Mouse (Mus musculus) embryo, embryonic 11.5 days (tissue): ENCODE measurements around the gene Tpbgl.
A peak's percentile ranks its signal among the peaks of the same experiment; 100 is the strongest.

Experiments used
- DNase-seq: peaks from one replicate; pipeline ENCODE4 v3.0.0-alpha.2; 2012; ENCODE audit warnings: low read depth, low spot score

Gene Tpbgl

DNA sequence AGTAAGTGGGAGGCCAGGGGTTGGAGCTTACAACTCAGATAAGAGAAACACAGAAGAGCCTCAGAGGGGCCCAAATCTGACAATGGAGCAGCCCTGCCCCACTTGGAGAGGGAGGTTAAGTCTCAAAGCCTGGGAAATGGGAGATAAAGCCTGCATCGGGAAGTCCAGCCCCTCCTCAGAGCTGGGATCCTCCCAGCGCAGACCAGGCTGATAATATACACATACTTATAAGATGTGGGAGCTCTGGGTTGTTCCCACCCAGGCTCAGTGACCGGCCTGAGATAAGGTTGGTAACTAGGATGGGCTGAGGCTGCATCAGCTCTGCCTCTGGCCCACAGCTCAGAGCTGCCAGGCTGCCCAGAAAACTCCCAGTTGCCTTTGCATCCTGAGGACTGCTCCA, 15.2 kb upstream of the Tpbgl start:
- DNase-seq: no peak

DNA sequence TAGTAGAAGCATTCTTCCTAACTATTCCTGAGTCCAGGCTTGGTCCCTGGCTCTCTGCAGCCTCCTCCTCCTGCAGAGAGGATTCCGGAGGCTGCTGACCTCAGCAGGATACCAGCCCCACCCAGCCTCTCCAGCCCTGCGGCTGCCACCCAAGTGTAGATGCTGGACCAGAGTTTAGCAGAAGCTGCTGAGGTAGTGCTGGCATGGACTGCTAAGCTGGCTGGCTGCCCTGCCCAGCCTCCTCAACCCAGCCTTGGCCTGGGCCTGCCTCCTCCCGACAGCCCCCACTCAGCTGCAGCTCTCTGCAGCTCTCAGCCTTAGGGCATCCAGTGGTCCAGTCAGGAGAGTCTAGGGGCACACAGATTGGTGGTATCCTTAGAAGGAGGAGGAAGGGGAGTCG, 14.3 kb upstream of the Tpbgl start:
- no peak for DNase-seq

DNA sequence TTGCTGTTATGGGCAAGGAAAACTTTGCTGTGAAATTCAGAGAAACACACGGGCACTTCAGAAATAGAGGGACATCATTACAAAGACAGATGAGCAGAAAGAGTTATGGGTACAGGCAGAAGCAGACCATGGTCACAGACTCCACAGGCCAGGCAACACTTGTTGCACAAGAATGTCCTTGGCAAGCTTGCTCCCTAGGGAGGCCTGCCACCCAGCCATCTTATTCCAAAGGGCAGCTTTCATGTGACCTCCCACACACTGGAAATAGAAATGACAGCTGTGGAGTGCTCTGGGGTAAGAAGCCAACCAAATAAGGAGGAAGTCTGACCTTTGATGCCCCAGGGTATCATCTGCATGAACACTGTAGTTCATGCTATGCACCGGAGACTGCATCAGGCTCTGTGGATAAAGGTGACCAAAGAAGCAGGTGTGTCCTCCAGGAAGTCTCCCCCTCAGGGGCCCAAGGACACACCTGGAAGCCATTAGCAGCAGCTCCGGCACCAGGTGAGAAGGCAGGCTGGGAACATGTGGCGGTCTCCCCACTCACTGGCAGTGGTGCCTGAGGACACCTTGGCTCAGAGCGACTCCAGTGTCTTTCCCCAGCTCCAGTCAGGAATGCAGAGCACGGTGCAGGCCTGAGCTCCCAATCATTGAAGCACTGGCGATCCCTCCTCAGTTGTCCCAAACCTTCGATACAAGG, 7.2 kb upstream of the Tpbgl start:
- no peak for DNase-seq

DNA sequence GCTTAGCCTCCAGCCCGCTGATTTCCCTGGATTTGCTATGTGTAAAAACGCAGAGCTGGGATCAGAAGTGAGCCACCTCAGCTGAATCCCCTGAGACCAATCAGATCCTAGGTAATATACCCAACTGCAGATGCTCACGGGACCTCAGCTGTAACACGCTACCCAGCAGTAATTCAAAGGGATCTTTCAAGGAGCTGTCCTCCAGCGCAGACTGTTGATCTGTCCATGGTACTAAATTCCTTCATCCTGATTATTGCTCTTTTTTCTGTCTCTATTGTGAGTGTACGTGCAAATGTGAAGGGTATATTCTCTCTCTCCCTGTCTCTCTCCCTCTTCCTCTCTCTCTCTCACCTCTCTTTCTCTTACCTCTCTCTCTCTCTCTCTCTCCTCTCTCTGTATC, 5.4 kb upstream of the Tpbgl start:
- DNase-seq: no peak

DNA sequence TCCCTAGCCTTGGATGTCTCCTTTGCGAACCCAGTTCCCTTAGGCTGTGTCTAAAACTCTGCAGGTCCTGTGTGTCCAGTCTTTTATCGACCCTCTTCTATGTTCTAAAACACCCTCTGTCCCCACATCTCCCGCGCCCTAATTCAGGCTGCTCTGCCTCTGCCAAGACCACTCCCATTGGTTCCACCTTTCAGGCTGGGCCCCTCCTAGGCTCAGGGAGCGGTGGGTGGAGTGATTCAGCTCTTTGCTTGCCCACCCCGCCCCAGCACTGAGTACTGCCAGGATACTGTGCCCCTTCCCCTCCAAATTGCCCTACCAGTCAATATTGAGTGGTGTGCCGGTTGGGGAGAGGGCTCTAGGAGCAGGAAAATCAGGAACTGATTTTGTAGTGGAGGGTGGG, 463 bp upstream of the Tpbgl start:
- DNase-seq: no peak

DNA sequence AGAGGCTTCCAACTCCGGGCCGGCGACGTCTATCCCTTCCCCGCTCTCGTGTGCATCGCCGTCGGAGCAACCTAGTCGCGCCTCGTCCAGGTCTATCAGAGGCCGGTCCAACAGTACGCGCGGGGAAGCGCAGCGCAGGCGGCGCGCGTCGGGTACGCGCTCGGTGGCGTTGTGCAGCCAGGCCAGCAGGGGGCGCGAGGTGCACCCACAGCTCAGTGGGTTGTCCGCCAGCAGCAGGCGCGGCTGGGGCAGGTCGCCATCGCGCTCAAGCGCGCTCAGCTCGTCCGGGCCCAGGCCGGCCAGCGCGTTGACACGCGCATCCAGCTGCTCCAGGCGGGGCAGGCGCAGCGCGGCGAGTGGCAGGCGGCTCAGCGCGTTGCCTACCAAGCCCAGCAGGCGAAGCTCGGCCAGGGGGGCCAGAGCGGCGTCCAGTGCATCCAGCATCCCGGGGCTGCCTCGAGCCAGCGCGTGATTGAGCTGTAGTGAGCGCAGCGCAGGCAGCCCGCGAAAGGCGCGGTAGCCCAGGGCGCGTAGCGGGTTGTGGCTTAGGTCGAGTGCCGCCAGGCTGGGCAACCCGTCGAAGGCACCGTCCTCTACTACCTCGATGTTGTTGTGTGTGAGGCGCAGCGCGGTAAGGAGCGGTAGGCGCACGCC, 1.1 kb downstream of the Tpbgl start:
- DNase-seq: peak; percentile 76

DNA sequence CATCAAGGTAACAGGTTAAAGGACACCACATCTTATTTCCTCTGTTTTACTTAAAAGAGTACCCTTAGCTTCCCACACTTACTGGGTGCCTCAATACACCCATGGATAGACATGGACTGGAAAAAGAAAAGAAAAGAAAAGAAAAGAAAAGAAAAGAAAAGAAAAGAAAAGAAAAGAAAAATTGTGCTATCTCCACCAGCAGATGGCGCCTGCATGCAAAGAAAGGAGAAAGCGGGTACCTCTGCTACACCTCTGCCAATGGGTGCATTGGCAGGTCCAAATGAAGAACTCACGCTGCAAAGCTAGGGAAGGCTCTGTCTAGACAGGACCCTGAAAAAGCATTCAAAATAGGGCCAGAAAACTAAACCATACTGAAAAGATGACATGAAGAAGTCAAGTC, 8.0 kb downstream of the Tpbgl start:
- DNase-seq: no peak

DNA sequence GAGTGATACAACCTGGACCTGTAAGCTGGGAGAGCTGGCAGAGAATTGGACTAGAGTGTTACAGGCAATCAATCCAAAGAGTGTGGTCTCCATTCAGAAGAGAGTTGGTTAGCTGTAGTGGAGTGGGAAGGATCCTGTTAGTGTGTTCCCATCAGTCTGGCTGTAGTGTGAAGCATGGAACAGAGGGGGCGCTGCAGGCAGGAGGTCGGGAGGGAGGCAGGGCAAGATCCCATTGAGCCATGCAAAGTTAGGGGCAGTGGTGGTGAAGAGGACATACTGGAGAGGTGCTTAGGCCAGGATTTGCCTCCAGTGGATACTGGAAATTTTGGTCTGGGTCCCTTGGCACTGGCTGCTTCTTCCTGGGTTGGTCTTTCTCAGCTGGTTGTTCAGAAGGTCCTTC, 8.6 kb downstream of the Tpbgl start:
- no peak for DNase-seq

DNA sequence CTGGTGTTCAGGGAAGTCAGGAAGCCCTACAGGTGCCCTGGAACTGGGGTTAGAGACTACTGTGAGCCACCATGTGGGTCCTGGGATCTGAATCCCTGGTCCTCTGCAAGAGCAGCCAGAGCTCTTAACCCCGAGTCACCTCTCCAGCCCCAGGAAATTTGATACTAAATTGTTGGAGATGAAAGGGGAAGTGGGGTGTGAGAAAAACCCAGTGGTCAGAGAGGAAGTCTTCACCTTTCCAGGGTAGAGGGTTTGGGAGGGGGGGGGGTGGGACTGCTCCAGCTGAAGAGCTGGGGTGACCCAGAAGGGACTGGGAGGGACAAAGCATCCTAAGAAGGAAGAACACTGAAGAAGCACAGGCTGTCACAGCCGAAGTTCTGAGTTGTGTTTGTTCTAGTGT, 19.3 kb downstream of the Tpbgl start:
- no peak for DNase-seq

DNA sequence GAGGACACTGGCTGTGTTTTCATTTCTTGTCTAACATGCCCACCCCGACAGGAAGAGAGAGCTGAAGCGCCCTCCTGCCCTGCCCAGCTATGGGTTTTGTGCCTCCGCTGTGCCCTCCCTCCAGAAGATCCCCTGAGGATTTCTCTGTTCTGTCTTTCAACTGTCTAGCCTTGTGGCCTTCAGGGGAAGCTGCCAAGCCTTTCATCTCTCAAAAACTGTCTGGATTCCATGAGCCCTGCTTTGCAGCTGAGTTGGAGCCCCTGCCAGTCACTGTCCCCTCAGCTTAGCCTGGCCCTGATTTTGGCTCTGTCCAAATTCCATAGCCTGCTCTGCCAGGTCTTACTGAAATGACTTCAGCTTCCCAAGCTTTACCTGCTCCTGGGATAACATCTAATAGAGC, 20.1 kb downstream of the Tpbgl start:
- DNase-seq: no peak

DNA sequence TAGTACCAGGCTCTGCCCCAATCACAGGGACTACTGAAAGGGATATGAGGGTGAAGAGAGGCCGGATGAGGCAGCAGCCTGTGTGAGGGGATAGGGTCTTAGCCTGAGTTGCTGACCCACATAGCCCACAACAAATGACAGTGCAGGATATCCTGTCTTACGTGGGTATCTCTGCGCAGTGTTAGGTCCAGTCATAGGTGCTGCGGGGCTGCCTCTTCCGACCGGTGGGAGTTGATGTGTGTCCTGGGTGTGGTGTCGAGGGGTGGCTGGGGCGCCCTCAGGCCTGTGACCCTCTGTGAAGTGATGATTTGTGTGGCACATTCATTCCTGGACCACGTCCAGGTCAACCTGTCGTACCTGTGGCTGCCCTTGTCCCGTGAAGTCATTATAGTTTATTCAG, 20.6 kb downstream of the Tpbgl start:
- DNase-seq: no peak

DNA sequence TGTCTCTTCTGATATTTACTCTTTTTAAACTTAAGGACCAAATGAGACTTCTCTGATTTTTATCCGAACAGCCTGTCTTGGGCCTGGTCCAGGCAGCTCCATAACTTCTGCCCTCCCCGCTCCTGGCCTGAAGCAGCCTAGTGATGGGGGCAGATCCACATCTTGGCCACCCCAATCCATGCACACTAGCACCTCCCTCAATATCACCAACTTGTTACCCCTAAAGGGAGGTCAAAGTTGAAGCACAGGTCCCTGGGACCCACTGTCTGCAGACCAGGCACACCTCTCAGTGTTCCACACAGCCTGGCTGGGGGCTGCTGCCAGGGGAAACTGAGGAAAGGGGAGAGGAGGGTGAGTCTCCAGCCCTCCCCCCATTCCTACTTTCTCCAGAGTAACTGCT, 21.8 kb downstream of the Tpbgl start:
- no peak for DNase-seq

DNA sequence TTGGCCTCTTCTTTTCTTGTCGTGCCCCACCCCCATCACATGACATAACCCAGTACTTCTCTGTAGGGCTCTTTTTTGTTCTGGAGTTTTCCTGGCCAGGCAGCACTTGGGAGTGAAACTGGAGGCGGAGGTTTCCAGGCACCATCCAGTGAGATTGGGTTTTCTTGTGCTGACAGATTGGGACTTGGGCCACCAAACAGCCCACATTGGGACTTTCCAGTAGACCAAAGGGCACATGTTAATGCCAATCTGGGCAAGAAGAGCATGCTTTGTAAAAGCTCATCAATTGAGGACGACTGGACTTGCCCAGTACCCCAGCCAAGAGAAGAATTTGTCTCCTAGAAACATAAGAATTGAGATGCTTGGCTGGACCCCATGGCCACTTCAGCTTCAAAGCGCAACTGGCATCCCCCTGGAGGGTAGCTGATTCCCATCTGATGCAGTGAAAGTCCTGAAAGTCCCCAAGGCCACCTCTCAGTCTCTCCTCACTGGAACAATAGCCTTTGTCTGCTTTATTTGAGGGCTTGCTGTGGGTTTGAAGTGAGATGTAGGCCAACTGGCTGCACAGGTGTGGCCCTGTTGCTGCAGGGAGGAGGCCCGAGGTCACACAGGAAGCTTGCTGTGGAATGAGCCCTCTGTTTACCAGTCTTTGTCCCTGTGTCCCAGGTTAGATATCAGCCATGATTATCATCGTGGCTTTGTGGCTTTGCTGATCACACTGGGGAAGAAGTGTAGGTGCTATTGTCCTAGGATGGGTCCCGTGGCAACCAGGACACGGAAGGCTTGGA, 22.8 kb downstream of the Tpbgl start:
- no peak for DNase-seq

DNA sequence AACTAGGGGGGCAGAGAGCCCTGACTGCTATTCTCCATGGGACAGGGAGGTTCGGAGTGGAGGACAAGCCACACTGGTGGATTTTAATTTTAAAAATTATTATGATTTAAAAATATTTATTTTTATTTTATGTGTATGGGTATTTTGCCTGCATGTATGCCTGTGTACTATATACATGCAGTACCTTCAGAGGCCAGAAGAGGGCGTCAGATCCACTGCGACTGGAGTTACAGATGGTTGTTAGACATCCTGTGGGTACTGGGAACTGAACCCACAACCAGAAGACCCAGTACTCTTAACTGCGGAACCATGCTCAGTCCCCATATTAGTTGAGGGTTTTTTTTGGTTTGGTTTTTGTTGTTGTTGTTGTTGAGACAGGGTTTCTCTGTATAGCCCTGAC, 28.2 kb downstream of the Tpbgl start:
- DNase-seq: no peak

DNA sequence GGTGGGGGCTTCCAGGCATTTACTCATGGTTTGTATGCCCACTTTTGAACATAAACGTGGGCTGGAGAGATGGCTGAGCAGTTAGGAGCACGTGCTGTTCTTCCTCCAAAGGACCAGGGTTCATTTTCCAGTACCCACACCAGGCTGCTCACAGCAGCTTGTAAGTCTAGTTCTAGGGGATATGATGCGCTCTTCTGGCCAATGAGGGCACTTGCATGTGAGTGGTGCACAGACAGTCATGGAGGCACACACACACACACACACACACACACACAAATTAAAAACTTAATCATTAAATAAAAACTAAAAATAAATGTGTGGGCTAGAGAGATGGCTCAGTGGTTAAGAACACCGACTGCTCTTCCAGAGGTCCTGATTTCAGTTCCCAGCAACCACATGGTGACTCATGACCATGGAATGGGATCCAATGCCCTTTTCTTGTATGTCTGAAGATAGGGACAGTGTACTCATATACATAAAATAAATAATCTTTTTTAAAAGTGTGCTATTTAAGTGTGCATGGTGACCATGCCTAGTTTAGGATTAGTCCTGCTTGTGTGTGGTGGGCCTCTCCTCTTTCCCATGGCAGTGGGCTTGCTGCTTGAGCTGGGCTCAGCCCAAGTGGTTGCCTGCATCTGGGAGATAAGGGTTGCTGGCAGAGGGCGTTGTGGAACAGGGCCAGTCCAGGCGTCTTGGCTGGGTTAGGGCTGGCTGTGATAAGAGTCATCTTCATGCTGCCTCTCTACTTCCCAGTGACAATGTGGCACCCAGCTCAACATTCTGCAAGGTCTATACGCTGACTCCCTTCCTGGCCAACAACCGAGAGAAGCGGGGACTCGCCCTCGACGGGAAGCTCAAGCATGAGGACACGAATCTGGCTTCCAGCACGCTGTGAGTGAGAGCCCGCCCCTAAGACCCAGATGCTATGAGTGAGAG, 32.8 kb downstream of the Tpbgl start:
- peak; percentile 24 for DNase-seq

DNA sequence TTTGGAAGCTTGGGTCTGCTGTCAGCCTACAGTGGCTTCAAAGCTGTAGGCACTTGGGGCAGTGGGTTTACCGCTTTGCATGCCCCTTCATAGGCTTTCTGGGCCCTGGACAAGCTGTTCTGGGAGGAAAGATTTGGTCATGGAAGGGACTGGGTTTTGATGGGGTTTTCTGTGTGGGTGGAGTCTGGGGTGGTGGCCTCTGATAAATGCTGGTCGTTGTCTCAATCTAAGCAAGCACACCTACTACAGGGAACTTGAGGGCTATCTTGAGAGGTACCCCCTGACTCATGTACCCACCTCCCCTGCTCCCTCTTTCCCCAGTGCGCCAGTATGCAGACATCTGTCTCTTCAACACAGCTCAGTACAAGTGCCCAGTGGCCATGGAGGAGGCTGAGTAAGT, 34.2 kb downstream of the Tpbgl start:
- DNase-seq: no peak

DNA sequence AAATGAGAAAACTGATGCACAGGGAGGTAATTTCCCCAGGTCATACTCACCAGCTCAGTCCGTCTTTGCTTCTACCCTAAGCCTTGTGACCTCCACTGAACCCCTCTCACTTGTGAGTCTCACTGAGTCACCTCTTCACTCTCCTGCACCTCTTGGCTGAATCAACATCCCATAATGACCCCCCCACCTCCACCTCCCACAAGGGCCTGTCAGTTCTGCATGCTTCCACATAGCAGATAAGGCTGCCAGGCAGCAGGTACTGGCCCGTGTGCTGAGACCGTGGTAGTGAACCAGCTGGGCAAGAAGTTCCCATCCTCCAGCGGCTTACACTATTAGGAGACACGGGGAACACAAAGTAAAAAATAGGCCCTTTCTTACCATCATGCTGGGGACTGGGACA, 36.3 kb downstream of the Tpbgl start:
- no peak for DNase-seq

DNA sequence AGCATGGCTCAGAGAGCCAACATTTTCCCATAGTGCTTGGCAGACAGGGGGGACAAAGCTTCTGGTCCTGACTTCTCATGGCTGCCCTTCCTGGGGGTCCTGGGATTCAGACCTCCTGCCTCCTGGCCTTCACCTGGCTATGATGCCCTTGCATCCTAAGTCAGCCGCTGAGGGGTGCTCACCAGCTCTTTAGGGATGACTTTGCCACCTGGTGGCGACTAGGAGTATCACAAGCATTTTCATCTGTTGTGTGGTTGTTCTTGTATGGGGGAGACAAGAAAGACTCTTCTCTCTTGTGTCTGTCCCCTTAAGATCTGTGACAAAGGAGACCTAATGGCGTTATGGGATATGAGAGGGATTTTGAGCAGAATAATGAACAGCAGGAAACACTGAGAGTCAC, 36.8 kb downstream of the Tpbgl start:
- peak; percentile 51 for DNase-seq

DNA sequence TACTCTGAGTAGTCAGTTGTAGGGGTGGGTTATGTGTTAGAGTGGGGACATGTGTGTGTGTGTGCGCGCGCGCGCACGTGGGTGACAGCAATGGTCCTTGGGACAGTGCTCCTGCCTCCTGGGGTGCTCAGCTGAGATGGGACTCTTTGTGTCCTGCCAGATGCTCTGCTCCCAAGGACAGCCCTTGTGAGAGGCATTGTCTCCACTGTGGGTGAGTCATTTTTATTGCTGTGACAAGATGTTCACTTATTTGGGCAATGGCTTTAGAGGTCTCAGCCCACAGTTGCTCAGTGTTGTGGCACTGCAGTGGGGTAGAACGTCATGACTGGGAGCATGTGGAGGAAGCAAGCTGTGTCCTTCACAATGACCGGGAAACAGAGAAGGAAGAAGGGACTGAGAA, 40.9 kb downstream of the Tpbgl start:
- DNase-seq: no peak

DNA sequence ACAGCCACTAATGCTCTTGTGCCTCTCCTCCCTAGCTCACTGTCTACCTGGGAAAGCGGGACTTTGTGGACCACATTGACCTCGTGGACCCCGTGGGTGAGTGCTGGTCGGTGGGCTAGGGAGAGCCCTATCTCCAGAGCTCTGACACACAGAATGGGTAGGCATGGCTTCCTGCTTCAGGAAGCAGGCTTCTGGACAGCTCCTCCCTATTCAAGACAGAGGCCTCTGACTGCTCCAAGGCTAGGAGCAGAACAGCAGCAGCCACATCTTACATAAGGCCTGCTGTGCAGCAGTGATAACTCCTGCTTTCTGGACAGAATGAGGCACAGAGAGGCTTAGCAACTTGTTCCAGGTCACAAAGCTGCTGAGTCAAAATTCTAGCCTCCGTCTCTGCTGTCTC, 43.3 kb downstream of the Tpbgl start:
- no peak for DNase-seq

DNA sequence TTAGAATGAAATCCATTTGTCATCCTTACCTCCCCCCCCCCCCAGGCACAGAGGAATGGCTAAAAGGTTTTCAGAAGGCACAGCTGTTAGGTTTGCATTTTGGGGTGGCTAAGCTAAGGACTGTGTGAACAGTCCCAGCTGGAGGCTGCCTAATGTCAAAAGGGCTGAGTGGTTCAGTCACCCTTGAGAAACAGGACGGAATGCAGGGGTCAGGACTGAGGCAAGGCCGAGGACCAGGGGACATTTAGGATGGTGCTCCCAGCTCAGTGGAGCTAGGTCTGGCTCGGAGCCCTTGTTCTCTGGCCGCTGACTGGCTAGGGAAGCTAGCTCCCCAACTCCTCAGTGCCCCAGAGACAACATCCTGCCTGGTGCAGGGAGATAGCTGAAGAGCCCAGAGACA, 44.0 kb downstream of the Tpbgl start:
- DNase-seq: no peak

DNA sequence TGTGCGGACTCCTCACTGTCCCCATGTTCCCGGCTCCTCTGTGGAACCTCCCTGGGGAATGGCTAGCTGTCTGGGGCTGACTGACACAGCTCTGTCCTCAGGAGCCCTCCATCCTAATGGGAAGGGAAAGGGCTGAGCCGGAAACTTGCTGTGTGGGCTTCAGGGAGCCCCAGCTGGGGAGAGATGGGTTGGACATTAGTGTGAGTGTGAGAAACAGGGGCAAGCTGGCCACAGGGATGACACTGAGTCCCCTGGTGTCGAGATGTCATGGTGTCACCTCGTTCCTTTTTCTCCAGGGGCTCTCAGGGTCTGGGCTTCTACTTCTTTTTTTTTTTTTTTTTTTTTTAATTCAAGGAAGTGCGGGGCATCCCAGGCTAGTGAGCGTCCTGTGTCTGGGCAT, 44.6 kb downstream of the Tpbgl start:
- DNase-seq: no peak
